Mouse (Mus musculus): ENCODE data around the gene Fbxw8. TPM values are rescaled to one million over a fixed set of nuclear protein-coding genes. Genes with fewer than 3 reads are reported as not detected.

Fbxw8 gene
- total RNA-seq, 2 experiments from 2014 or later: 34.7 to 36.6 TPM

GRCm38 (mm10) chr5:118118922-118119321 is 36.3 kb downstream of the Fbxw8 start:
- intact Hi-C loops (cut with DNase I): no loop called here
- DNase-seq (ENCODE audit: low spot score in 2 of 2): no peak

- no peak for DNase-seq (ENCODE audit: low spot score in 2 of 2)
- intact Hi-C loops (cut with DNase I): no loop called here
These were observed 36.9 kb downstream of the Fbxw8 start for GRCm38 (mm10) chr5:118118351-118118750.

- peak; percentile 78 to 94 for DNase-seq (ENCODE audit: low spot score in 2 of 2)
- intact Hi-C loops (cut with DNase I): no loop called here
These were observed 41.6 kb downstream of the Fbxw8 start for GRCm38 (mm10) chr5:118113617-118114016.

- no peak for DNase-seq (ENCODE audit: low spot score in 2 of 2)
- intact Hi-C loops (cut with DNase I): no loop called here
These were observed 42.2 kb downstream of the Fbxw8 start for GRCm38 (mm10) chr5:118113043-118113442.

- intact Hi-C loops (cut with DNase I): no loop called here
- no peak for DNase-seq (ENCODE audit: low spot score in 2 of 2)
These were observed 46.3 kb downstream of the Fbxw8 start for GRCm38 (mm10) chr5:118108794-118109440.

GRCm38 (mm10) chr5:118108124-118108793 is 47.0 kb downstream of the Fbxw8 start:
- intact Hi-C loops (cut with DNase I): no loop called here
- DNase-seq (ENCODE audit: low spot score in 2 of 2): peak; percentile 54 to 70

- DNase-seq (ENCODE audit: low spot score in 2 of 2): peak in 1 of 2 experiments; percentile 40
- intact Hi-C loops (cut with DNase I): no loop called here
These were observed 48.6 kb downstream of the Fbxw8 start for GRCm38 (mm10) chr5:118106667-118107066.

- intact Hi-C loops (cut with DNase I): no loop called here
- DNase-seq (ENCODE audit: low spot score in 2 of 2): no peak
These were observed 49.7 kb downstream of the Fbxw8 start for GRCm38 (mm10) chr5:118105536-118105935.

- intact Hi-C loops (cut with DNase I): no loop called here
- DNase-seq (ENCODE audit: low spot score in 2 of 2): no peak
These were observed 55.3 kb downstream of the Fbxw8 start for GRCm38 (mm10) chr5:118099870-118100478.

GRCm38 (mm10) chr5:118099069-118099869 is 56.0 kb downstream of the Fbxw8 start:
- DNase-seq (ENCODE audit: low spot score in 2 of 2): no peak
- intact Hi-C loops (cut with DNase I): no loop called here

- intact Hi-C loops (cut with DNase I): no loop called here
- peak in 1 of 2 experiments; percentile 61 for DNase-seq (ENCODE audit: low spot score in 2 of 2)
These were observed 58.9 kb downstream of the Fbxw8 start for GRCm38 (mm10) chr5:118096317-118096716.

GRCm38 (mm10) chr5:118095849-118096248 is 59.4 kb downstream of the Fbxw8 start:
- DNase-seq (ENCODE audit: low spot score in 2 of 2): no peak
- intact Hi-C loops (cut with DNase I): no loop called here

GRCm38 (mm10) chr5:118095433-118095832 is 59.8 kb downstream of the Fbxw8 start:
- intact Hi-C loops (cut with DNase I): no loop called here
- DNase-seq (ENCODE audit: low spot score in 2 of 2): no peak

- intact Hi-C loops (cut with DNase I): no loop called here
- DNase-seq (ENCODE audit: low spot score in 2 of 2): peak in 1 of 2 experiments; percentile 37
These were observed 61.8 kb downstream of the Fbxw8 start for GRCm38 (mm10) chr5:118093321-118094035.

- no peak for DNase-seq (ENCODE audit: low spot score in 2 of 2)
- intact Hi-C loops (cut with DNase I): no loop called here
These were observed 64.4 kb downstream of the Fbxw8 start for GRCm38 (mm10) chr5:118090837-118091236.

GRCm38 (mm10) chr5:118090101-118090500 is 65.2 kb downstream of the Fbxw8 start:
- intact Hi-C loops (cut with DNase I): no loop called here
- DNase-seq (ENCODE audit: low spot score in 2 of 2): no peak

GRCm38 (mm10) chr5:118089102-118089501 is 66.2 kb downstream of the Fbxw8 start:
- intact Hi-C loops (cut with DNase I): no loop called here
- DNase-seq (ENCODE audit: low spot score in 2 of 2): peak in 1 of 2 experiments; percentile 61

- intact Hi-C loops (cut with DNase I): no loop called here
- DNase-seq (ENCODE audit: low spot score in 2 of 2): no peak
These were observed 68.3 kb downstream of the Fbxw8 start for GRCm38 (mm10) chr5:118086956-118087355.

GRCm38 (mm10) chr5:118085313-118085712 is 70.0 kb downstream of the Fbxw8 start:
- no peak for DNase-seq (ENCODE audit: low spot score in 2 of 2)
- intact Hi-C loops (cut with DNase I): no loop called here

All from left cerebral cortex, postnatal 14 days (tissue).